Comparison of ENCODE assay signal across 8 mouse cellular contexts in the genomic region with DNA sequence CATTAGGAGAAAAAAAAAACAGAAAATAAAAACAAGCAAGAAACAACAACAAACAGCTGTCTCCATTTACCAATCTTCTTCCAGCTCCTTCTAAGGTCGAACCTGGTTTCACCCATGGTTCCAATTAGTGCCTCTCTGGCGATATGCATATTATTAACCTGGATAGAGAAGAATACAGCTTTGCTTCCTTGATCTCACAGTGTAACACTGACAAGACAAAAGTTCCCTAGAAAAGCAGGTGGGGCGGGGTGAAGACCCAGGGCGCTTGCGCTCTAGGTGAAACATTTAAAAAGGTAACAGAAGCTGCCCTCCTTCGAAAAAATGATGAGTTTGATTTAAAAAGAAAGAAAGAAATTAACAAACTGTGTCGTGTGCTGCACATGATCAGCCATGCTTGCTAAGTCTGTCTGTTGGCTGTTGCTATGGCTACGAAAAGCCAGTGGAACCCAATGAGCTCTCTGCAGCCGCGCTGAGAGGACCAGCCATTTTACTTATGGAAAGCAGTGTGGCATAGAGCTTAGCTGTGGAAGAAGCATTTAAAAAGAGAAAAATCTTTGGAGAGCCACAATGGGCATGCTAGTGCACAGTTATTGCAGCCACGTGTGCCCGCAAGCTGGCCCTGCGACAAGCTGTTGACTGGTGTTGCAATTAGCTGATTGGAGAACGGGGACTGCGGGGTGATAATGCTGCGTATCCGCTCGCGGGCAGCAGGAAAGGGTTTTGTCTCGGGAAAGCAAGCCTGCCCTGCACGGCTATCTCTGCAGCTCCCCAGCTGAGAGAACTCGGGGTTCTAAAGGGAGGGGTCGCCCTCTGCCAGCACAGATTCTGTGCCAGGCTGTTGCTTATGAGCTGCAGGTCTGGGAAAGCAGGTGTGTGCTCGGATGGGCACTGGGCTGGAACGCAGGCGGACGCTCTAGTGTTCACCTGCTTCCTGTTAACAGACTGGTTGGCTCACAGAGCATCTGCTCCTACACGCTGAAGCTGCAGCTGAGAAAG.
A peak's percentile ranks its signal among the peaks of the same experiment; 100 is the strongest.
DNase-seq lines count a peak whose midpoint lies in the region; ATAC-seq and TF ChIP-seq lines count a peak whose summit lies in the region.

No protein-coding gene starts in this region.

- TF ChIP-seq CTCF in heart, adult 2 months (IDR thresholded peaks at IDR 0.05): no peak

- no peak for ATAC-seq in erythroblast, adult 5-6 weeks (replicated peaks; ENCODE audit: low FRiP score, poor library complexity, severe bottlenecking)
- peak; percentile 88 for ATAC-seq in common myeloid progenitor, adult 5-6 weeks (replicated peaks; ENCODE audit: low read depth, poor library complexity, severe bottlenecking)
- ATAC-seq in limb, embryonic 11.5 days (ENCODE audit: insufficient number of reproducible peaks, low FRiP score, low TSS enrichment, low read depth): peak; percentile 90
- peak; percentile 93 for ATAC-seq in midbrain, embryonic 14.5 days (ENCODE audit: low FRiP score, low TSS enrichment)

- DNase-seq in heart, adult 2 months: peak; percentile 50 to 58
- DNase-seq in kidney, adult 8-10 months: peak; percentile 55 to 59
- DNase-seq in limb, embryonic 11.5 days (ENCODE audit: low spot score): peak; percentile 82
- DNase-seq in midbrain, embryonic 14.5 days: peak; percentile 93
- peak; percentile 70 for DNase-seq in splenic B cell, adult 2 months (ENCODE audit: low read depth, low spot score)

- no peaks in the 10 kb centered on the region for H3K27me3 ChIP-seq in erythroblast, embryonic 14.5 days (ENCODE audit: control insufficient read depth)
- H3K27me3 ChIP-seq in heart, adult 2 months (ENCODE audit: control insufficient read depth, insufficient read depth, low read length): no peaks in the 10 kb centered on the region
- no peaks in the 10 kb centered on the region for H3K27me3 ChIP-seq in limb, embryonic 11.5 days (ENCODE audit: control insufficient read depth, insufficient read depth, low read length)
- H3K27me3 ChIP-seq in midbrain, embryonic 14.5 days (ENCODE audit: control insufficient read depth, insufficient read depth, low read length): no peaks in the 10 kb centered on the region
- H3K27me3 ChIP-seq in splenic B cell, adult 2 months (ENCODE audit: control insufficient read depth, insufficient read depth, low read length, poor library complexity, severe bottlenecking): no peaks in the 10 kb centered on the region

- no peaks in the 10 kb centered on the region for H3K79me2 ChIP-seq in heart, adult 2 months (replicated peaks; ENCODE audit: control insufficient read depth, insufficient read depth, low read length)

- 0 out of 2 replicates have a peak, but pooled peaks have one; percentile 9 for TF ChIP-seq EP300 in heart, adult 2 months (IDR thresholded peaks at IDR 0.05; ENCODE audit: insufficient read depth, low read depth, low read length)

- H3K4me1 ChIP-seq in erythroblast, embryonic 14.5 days (ENCODE audit: control insufficient read depth): no peaks in the 10 kb centered on the region
- no peaks in the 10 kb centered on the region for H3K4me1 ChIP-seq in heart, adult 2 months (ENCODE audit: control insufficient read depth, insufficient read depth, low read length)
- peaks cover 3% of the 10 kb centered on the region; the same call in 1 of the 2 replicates for H3K4me1 ChIP-seq in limb, embryonic 11.5 days (ENCODE audit: control insufficient read depth, insufficient read depth, low read length)
- H3K4me1 ChIP-seq in midbrain, embryonic 14.5 days (ENCODE audit: control insufficient read depth, insufficient read depth, low read length): peaks cover 33% of the 10 kb centered on the region

- peak overlapping the region; percentile 57 for H3K27ac ChIP-seq in heart, adult 2 months
- H3K27ac ChIP-seq in limb, embryonic 11.5 days (replicated peaks; ENCODE audit: low read depth, low read length): peak overlapping the region; percentile 83
- H3K27ac ChIP-seq in midbrain, embryonic 14.5 days (replicated peaks; ENCODE audit: low read depth, low read length): peak overlapping the region; percentile 96

- 0 out of 2 replicates have a peak, but pooled peaks have one; percentile 28 for TF ChIP-seq POLR2A in heart, adult 2 months (IDR thresholded peaks at IDR 0.05; ENCODE audit: insufficient read depth, low read depth, low read length)

- intact Hi-C loops in heart, adult 2 months (cut with DNase I): loop anchor here (2.0 kb wide), 2 partner anchors 19 to 31 kb away; no protein-coding TSS in a partner anchor

- peak overlapping the region; percentile 85 for H3K4me2 ChIP-seq in limb, embryonic 11.5 days (ENCODE audit: low read depth, severe bottlenecking)
- H3K4me2 ChIP-seq in midbrain, embryonic 14.5 days (ENCODE audit: low read length): peak overlapping the region; percentile 61

- H3K36me3 ChIP-seq in erythroblast, embryonic 14.5 days (ENCODE audit: control insufficient read depth): no peaks in the 10 kb centered on the region
- H3K36me3 ChIP-seq in heart, adult 2 months (ENCODE audit: control insufficient read depth, insufficient read depth, low read length): no peaks in the 10 kb centered on the region
- H3K36me3 ChIP-seq in limb, embryonic 11.5 days (ENCODE audit: control insufficient read depth, insufficient read depth, low read length): no peaks in the 10 kb centered on the region
- no peaks in the 10 kb centered on the region for H3K36me3 ChIP-seq in midbrain, embryonic 14.5 days (ENCODE audit: control insufficient read depth, insufficient read depth, low read length)
- no peaks in the 10 kb centered on the region for H3K36me3 ChIP-seq in splenic B cell, adult 2 months (ENCODE audit: control insufficient read depth, insufficient read depth, low read length, poor library complexity, severe bottlenecking)

- H3K9me3 ChIP-seq in erythroblast, embryonic 14.5 days (ENCODE audit: control insufficient read depth, low read length): no peaks in the 10 kb centered on the region
- H3K9me3 ChIP-seq in limb, embryonic 11.5 days (ENCODE audit: control insufficient read depth, low read length): no peaks in the 10 kb centered on the region
- H3K9me3 ChIP-seq in midbrain, embryonic 14.5 days (ENCODE audit: control insufficient read depth, low read length): no peaks in the 10 kb centered on the region

- peak overlapping the region; percentile 47 for H3K9ac ChIP-seq in heart, adult 2 months (ENCODE audit: low read depth, low read length)
- peak overlapping the region; percentile 70 for H3K9ac ChIP-seq in limb, embryonic 11.5 days (ENCODE audit: low read length)
- H3K9ac ChIP-seq in midbrain, embryonic 14.5 days (replicated peaks; ENCODE audit: low read length): peak overlapping the region; percentile 65

- WGBS in heart, adult 2 months: 4% methylated on average over 28 of the region's 28 CpGs
- 2% methylated on average over 28 of the region's 28 CpGs for WGBS in limb, embryonic 11.5 days
- WGBS in midbrain, embryonic 14.5 days: under 1% methylated on average over 28 of the region's 28 CpGs

- H3K4me3 ChIP-seq in erythroblast, embryonic 14.5 days (replicated peaks): peak overlapping the region; percentile 45
- H3K4me3 ChIP-seq in heart, adult 2 months: peak overlapping the region; percentile 61
- H3K4me3 ChIP-seq in limb, embryonic 11.5 days (ENCODE audit: low read depth, low read length): peak overlapping the region; percentile 61
- H3K4me3 ChIP-seq in midbrain, embryonic 14.5 days (replicated peaks; ENCODE audit: low read depth, low read length): peak overlapping the region; percentile 57
